Mouse (Mus musculus) brain, embryonic 14.5 days (tissue): ENCODE data around the gene Ece1. TPM values are rescaled to one million over a fixed set of nuclear protein-coding genes. Genes with fewer than 3 reads are reported as not detected.
A peak's percentile ranks its signal among the peaks of the same experiment; 100 is the strongest.

Experiments
- DNase-seq: peaks from one replicate; pipeline ENCODE4 v3.0.0-alpha.2; 2011; ENCODE audit warnings: low read depth
- CTCF ChIP-seq: fragments of 200-500 bp; IDR thresholded peaks from 2 replicates; pipeline ENCODE4 v1.5.1; 2012; ENCODE audit warnings: inconsistent platforms, mild to moderate bottlenecking, moderate library complexity, borderline replicate concordance; ENCODE audit not compliant: insufficient read depth, insufficient read length; ENCODE audit errors: extremely low read depth
- POLR2A ChIP-seq: fragments of 200-500 bp; IDR thresholded peaks from 2 replicates; pipeline ENCODE4 v1.6.1; 2012; ENCODE audit warnings: mild to moderate bottlenecking, inconsistent platforms, borderline replicate concordance; ENCODE audit not compliant: poor library complexity, insufficient read depth, insufficient read length, severe bottlenecking; ENCODE audit errors: extremely low read depth
- polyA plus RNA-seq: library from polyadenylated mRNA; depleted of rRNA; stranded (reverse); fragments of >200 nt; gene quantifications from 2 replicates; pipeline ENCODE4 v1.2.3, GENCODE M21; 2012

The Ece1 gene
- polyA plus RNA-seq, 1 experiment = 15.8 TPM

- DNase-seq = peak; percentile 92
- no peak for TF ChIP-seq CTCF
- no peak for TF ChIP-seq POLR2A
Measured at GRCm38 (mm10) chr4:137896612-137897297, 34.7 kb downstream of the Ece1 start.

- TF ChIP-seq CTCF (no peak), POLR2A (no peak)
- peak; percentile 94 for DNase-seq
Measured at GRCm38 (mm10) chr4:137897298-137897612, 35.2 kb downstream of the Ece1 start.

- no peak for TF ChIP-seq POLR2A
- TF ChIP-seq CTCF = no peak
- no peak for DNase-seq
Measured at GRCm38 (mm10) chr4:137898490-137898889, 36.5 kb downstream of the Ece1 start.

- DNase-seq = no peak
- TF ChIP-seq POLR2A (no peak), CTCF (no peak)
Measured at GRCm38 (mm10) chr4:137902268-137902667, 40.2 kb downstream of the Ece1 start.

GRCm38 (mm10) chr4:137902873-137903272 is 40.8 kb downstream of the Ece1 start:
- TF ChIP-seq POLR2A = no peak
- no peak for TF ChIP-seq CTCF
- no peak for DNase-seq

GRCm38 (mm10) chr4:137904956-137905551 is 43.0 kb downstream of the Ece1 start:
- no peak for TF ChIP-seq POLR2A
- no peak for TF ChIP-seq CTCF
- peak; percentile 44 for DNase-seq

GRCm38 (mm10) chr4:137907979-137908378 is 45.9 kb downstream of the Ece1 start:
- peak; percentile 79 for DNase-seq
- TF ChIP-seq POLR2A = no peak
- TF ChIP-seq CTCF = no peak

GRCm38 (mm10) chr4:137908489-137908888 is 46.5 kb downstream of the Ece1 start:
- no peak for DNase-seq
- no peak for TF ChIP-seq POLR2A

GRCm38 (mm10) chr4:137908915-137909314 is 46.9 kb downstream of the Ece1 start:
- no peak for DNase-seq
- TF ChIP-seq CTCF (no peak), POLR2A (no peak)

GRCm38 (mm10) chr4:137909471-137909870 is 47.4 kb downstream of the Ece1 start:
- TF ChIP-seq CTCF (no peak), POLR2A (no peak)
- DNase-seq = no peak

GRCm38 (mm10) chr4:137910382-137911009 is 48.5 kb downstream of the Ece1 start:
- DNase-seq = peak; percentile 32
- TF ChIP-seq POLR2A = no peak
- TF ChIP-seq CTCF = peak; percentile 40; the same call in 1 of the 2 replicates

GRCm38 (mm10) chr4:137911657-137912056 is 49.6 kb downstream of the Ece1 start:
- TF ChIP-seq CTCF (no peak), POLR2A (no peak)
- no peak for DNase-seq

- no peak for TF ChIP-seq CTCF
- TF ChIP-seq POLR2A = no peak
- DNase-seq = peak; percentile 74
Measured at GRCm38 (mm10) chr4:137912768-137913305, 50.8 kb downstream of the Ece1 start.
